Mouse (Mus musculus) liver, adult 2 months (tissue): ENCODE results near the gene Hsf2bp. TPM values are rescaled to one million over a fixed set of nuclear protein-coding genes. Genes with fewer than 3 reads are reported as not detected.

Source experiments
- DNase-seq: peaks from one replicate; pipeline ENCODE4 v3.0.0-alpha.2; 2011; ENCODE audit warnings: low read depth, low spot score; ENCODE audit errors: extremely low read depth
- H3K27ac ChIP-seq: fragments of 200-500 bp; replicated peaks from 2 replicates; pipeline ENCODE4 v1.5.1; 2012; ENCODE audit warnings: low read depth, mild to moderate bottlenecking, control low read depth, inconsistent platforms, low read length; ENCODE audit not compliant: insufficient read depth
- H3K27me3 ChIP-seq: fragments of 200-500 bp; 2 replicates; pipeline ENCODE4 v1.6.1; 2012; ENCODE audit warnings: mild to moderate bottlenecking, moderate library complexity, low read length, inconsistent platforms; ENCODE audit not compliant: control insufficient read depth, insufficient read depth
- H3K36me3 ChIP-seq: fragments of 200-500 bp; 2 replicates; pipeline ENCODE4 v1.6.1; 2012; ENCODE audit warnings: low read length, inconsistent platforms; ENCODE audit not compliant: control insufficient read depth, insufficient read depth
- H3K4me1 ChIP-seq: fragments of 200-500 bp; 2 replicates; pipeline ENCODE4 v1.6.1; 2011; ENCODE audit warnings: low read length; ENCODE audit not compliant: control insufficient read depth, insufficient read depth
- H3K4me3 ChIP-seq: fragments of 200-500 bp; 2 replicates; pipeline ENCODE4 v1.5.1; 2011; ENCODE audit warnings: low read depth, mild to moderate bottlenecking, control low read depth, low read length, moderate library complexity; ENCODE audit not compliant: insufficient read depth
- H3K79me2 ChIP-seq: fragments of 200-500 bp; 2 replicates; pipeline ENCODE4 v1.6.1; 2012; ENCODE audit warnings: inconsistent platforms, mild to moderate bottlenecking, low read length, moderate library complexity; ENCODE audit not compliant: control insufficient read depth, insufficient read depth
- H3K9ac ChIP-seq: fragments of 200-500 bp; 2 replicates; pipeline ENCODE4 v1.6.1; 2012; ENCODE audit warnings: low read depth, mild to moderate bottlenecking, control low read depth, inconsistent platforms, low read length
- CTCF ChIP-seq: fragments of 200-500 bp; IDR thresholded peaks from 2 replicates; pipeline ENCODE4 v1.5.1; 2011; ENCODE audit warnings: low read depth, low read length, control low read depth
- POLR2A ChIP-seq: fragments of 200-500 bp; IDR thresholded peaks from 2 replicates; pipeline ENCODE4 v1.6.1; 2011; ENCODE audit warnings: low read length, control low read depth; ENCODE audit not compliant: insufficient read depth; ENCODE audit errors: extremely low read depth
- WGBS: fragments of 180-500 bp; shearing (Covaris S2); methylation state at CpG from one replicate; pipeline ENCODE4 v1.1.7; 2018; 5-methylcytosine and 5-hydroxymethylcytosine counted together
- polyA plus RNA-seq: library from polyadenylated mRNA; depleted of rRNA; stranded (reverse); fragments of >200 nt; gene quantifications from 2 replicates; pipeline ENCODE4 v1.2.3, GENCODE M21; 2012
- total RNA-seq: library from RNA; depleted of rRNA; stranded (reverse); fragments of >200 nt; gene quantifications from 2 replicates; pipeline ENCODE4 v1.2.3, GENCODE M21; 2014

Gene Hsf2bp
- total and polyA plus RNA-seq, 2 experiments: 0.18 to 0.46 TPM

- Histone ChIP-seq H3K4me1 (no peaks in the 10 kb centered on the region), H3K36me3 (no peaks in the 10 kb centered on the region), H3K4me3 (no peak overlapping the region), H3K9ac (no peak overlapping the region), H3K27me3 (no peaks in the 10 kb centered on the region), H3K79me2 (no peaks in the 10 kb centered on the region), H3K27ac (no peak overlapping the region)
- 84% methylated on average over 9 of the region's 9 CpGs for WGBS
- DNase-seq: no peak
- no peak for TF ChIP-seq CTCF
- no peak for TF ChIP-seq POLR2A
Observed at GRCm38 (mm10) chr17:31920589-31921190, 115.5 kb downstream of the Hsf2bp start.

- Histone ChIP-seq H3K36me3 (no peaks in the 10 kb centered on the region), H3K4me1 (no peaks in the 10 kb centered on the region), H3K4me3 (no peak overlapping the region), H3K79me2 (no peaks in the 10 kb centered on the region), H3K27ac (no peak overlapping the region), H3K9ac (no peak overlapping the region), H3K27me3 (no peaks in the 10 kb centered on the region)
- DNase-seq: no peak
- TF ChIP-seq CTCF: no peak
- TF ChIP-seq POLR2A: no peak
- 88% methylated on average over 7 of the region's 7 CpGs for WGBS
Observed at GRCm38 (mm10) chr17:31919599-31919998, 116.5 kb downstream of the Hsf2bp start.

GRCm38 (mm10) chr17:31918374-31918773 lies 117.8 kb downstream of the Hsf2bp start:
- Histone ChIP-seq H3K4me3 (no peak overlapping the region), H3K27ac (no peak overlapping the region), H3K4me1 (no peaks in the 10 kb centered on the region), H3K79me2 (no peaks in the 10 kb centered on the region), H3K9ac (no peak overlapping the region), H3K36me3 (no peaks in the 10 kb centered on the region), H3K27me3 (no peaks in the 10 kb centered on the region)
- 97% methylated on average over 8 of the region's 8 CpGs for WGBS
- no peak for TF ChIP-seq POLR2A
- no peak for TF ChIP-seq CTCF
- DNase-seq: no peak

DNA sequence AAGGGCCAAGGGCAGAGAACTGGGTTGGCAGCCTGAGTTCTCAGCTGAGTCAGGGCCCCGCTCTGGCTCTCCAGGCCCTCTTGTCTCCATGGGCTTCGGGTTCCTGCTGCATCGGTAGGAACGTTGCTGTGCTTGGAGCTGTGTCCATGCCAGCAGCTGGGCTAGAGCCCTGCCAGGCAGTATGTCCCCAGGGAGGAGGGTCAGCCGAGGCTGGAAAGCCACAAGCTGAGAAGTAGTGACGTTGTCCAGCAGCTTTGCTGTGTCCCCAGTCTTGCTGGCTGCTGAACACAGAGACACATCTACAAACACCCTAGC lies 119.7 kb downstream of the Hsf2bp start:
- TF ChIP-seq CTCF (no peak), POLR2A (no peak)
- Histone ChIP-seq H3K36me3 (no peaks in the 10 kb centered on the region), H3K79me2 (no peaks in the 10 kb centered on the region), H3K9ac (no peak overlapping the region), H3K4me3 (no peak overlapping the region), H3K27ac (no peak overlapping the region), H3K4me1 (no peaks in the 10 kb centered on the region), H3K27me3 (no peaks in the 10 kb centered on the region)
- WGBS: 91% methylated on average over 6 of the region's 6 CpGs
- no peak for DNase-seq

GRCm38 (mm10) chr17:31915756-31916460 lies 120.2 kb downstream of the Hsf2bp start:
- TF ChIP-seq CTCF (no peak), POLR2A (no peak)
- 87% methylated on average over 18 of the region's 18 CpGs for WGBS
- DNase-seq: no peak

DNA sequence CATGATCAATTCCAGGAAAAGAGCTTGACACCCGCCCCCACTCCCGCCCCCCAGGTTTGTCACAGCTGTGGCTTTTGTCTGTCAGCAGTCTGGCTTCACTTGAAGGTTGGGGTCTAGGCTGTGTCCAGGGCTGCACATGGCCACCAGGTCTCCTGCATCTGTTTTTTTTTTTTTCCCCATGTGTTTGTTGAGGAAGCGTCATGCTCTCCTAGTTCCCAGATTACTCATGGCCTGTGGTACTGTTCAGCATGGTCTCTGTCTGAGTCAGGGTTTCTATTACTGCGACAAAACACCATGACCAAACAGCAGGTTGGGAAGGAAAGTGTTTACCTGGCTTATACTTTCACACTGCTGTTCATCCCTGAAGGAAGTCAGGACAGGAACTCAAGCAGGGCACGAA lies 121.8 kb downstream of the Hsf2bp start:
- peaks cover 4% of the 10 kb centered on the region; the same call in 1 of the 2 replicates for H3K4me1 ChIP-seq
- H3K79me2 ChIP-seq: no peaks in the 10 kb centered on the region
- no peak overlapping the region for H3K4me3 ChIP-seq
- H3K9ac ChIP-seq: no peak overlapping the region
- no peak overlapping the region for H3K27ac ChIP-seq
- DNase-seq: no peak
- 94% methylated on average over 5 of the region's 5 CpGs for WGBS
- TF ChIP-seq POLR2A: no peak
- TF ChIP-seq CTCF: no peak
- no peaks in the 10 kb centered on the region for H3K36me3 ChIP-seq
- no peaks in the 10 kb centered on the region for H3K27me3 ChIP-seq

More at GRCm38 (mm10) chr17:31915756-31916460, 120.2 kb downstream of the Hsf2bp start:
- no peaks in the 10 kb centered on the region for H3K36me3 ChIP-seq
- H3K9ac ChIP-seq: no peak overlapping the region
- H3K4me1 ChIP-seq: no peaks in the 10 kb centered on the region
- H3K79me2 ChIP-seq: no peaks in the 10 kb centered on the region
- H3K4me3 ChIP-seq: no peak overlapping the region
- H3K27ac ChIP-seq: no peak overlapping the region
- H3K27me3 ChIP-seq: no peaks in the 10 kb centered on the region
